Mouse (Mus musculus): ENCODE results near the gene Bglap2. TPM values are rescaled to one million over a fixed set of nuclear protein-coding genes. Genes with fewer than 3 reads are reported as not detected.

Bglap2 gene
- polyA plus RNA-seq, 1 experiment from 2014 or later = not detected

DNA sequence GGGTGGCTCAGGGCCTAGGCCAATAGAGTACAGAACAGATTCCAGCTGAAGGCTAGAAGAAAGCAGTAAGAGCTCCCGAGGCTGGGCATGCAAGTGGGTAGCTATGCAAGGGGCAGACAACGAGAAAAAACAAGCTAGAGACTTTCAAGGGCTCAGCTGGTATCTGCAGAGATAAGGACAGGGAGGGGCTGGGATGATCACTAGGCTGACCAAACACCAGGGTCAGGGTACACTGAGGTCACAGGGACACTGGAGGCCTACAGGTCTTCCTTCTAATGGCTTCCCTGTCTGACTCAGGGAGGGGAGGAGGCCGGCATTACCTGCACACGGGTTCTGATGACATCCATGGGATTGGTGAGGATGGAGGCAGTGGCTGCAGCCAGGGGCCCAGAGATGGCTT lies 37.2 kb upstream of the Bglap2 start:
- no peaks in the 10 kb centered on the region for H3K9me3 ChIP-seq (ENCODE audit: control insufficient read depth, low read length)
- no peak overlapping the region; the same call in 1 of the 2 replicates for H3K9ac ChIP-seq (ENCODE audit: low read length)
- ATAC-seq (ENCODE audit: insufficient read depth, low FRiP score, low TSS enrichment) (no peak), DNase-seq (ENCODE audit: low spot score) (no peak)
- H3K27ac ChIP-seq (ENCODE audit: low read depth, low read length) = no peak overlapping the region
- H3K27me3 ChIP-seq (ENCODE audit: control insufficient read depth, insufficient read depth, low read length) = no peaks in the 10 kb centered on the region
- no peaks in the 10 kb centered on the region for H3K4me1 ChIP-seq (ENCODE audit: control insufficient read depth, insufficient read depth, low read length)
- WGBS = 91% methylated on average over 4 of the region's 4 CpGs
- H3K36me3 ChIP-seq (ENCODE audit: control insufficient read depth, insufficient read depth, low read length) = peaks cover 14% of the 10 kb centered on the region
- no peak overlapping the region for H3K4me3 ChIP-seq (ENCODE audit: low read depth, low read length)
- H3K4me2 ChIP-seq (ENCODE audit: low read depth) = no peak overlapping the region

- Histone ChIP-seq H3K4me3 (ENCODE audit: low read depth, low read length) (no peak overlapping the region), H3K4me2 (ENCODE audit: low read depth) (no peak overlapping the region), H3K36me3 (ENCODE audit: control insufficient read depth, insufficient read depth, low read length) (peaks cover 7% of the 10 kb centered on the region), H3K4me1 (ENCODE audit: control insufficient read depth, insufficient read depth, low read length) (peaks cover 3% of the 10 kb centered on the region; the same call in 1 of the 2 replicates), H3K27me3 (ENCODE audit: control insufficient read depth, insufficient read depth, low read length) (no peaks in the 10 kb centered on the region), H3K27ac (ENCODE audit: low read depth, low read length) (no peak overlapping the region), H3K9ac (ENCODE audit: low read length) (no peak overlapping the region), H3K9me3 (ENCODE audit: control insufficient read depth, low read length) (no peaks in the 10 kb centered on the region)
- no peak for DNase-seq (ENCODE audit: low spot score)
- 87% methylated on average over 11 of the region's 11 CpGs for WGBS
- ATAC-seq (ENCODE audit: insufficient read depth, low FRiP score, low TSS enrichment) = no peak
These were observed 34.1 kb upstream of the Bglap2 start for GRCm38 (mm10) chr3:88412636-88413035.

DNA sequence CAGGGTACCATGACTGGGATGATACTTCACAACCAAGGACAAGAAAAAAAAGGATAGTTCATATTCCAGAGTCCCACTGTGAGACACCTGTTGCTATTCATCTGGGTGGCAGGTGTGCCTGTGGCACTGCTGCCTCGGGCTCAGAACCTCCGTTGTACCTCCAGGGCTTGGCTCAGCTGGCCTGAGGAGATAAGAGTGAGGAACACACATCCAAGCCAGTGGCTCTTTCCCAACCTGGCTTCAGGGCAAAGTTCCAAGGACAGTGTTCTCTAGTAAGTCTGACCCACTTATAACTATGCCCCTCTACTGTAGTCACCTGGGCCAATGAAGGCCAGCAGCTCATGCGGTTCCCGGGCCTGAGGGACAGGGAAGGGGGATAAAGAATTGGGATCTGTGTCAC lies 33.2 kb upstream of the Bglap2 start:
- peaks cover 3% of the 10 kb centered on the region; the same call in 1 of the 2 replicates for H3K4me1 ChIP-seq (ENCODE audit: control insufficient read depth, insufficient read depth, low read length)
- ATAC-seq (ENCODE audit: insufficient read depth, low FRiP score, low TSS enrichment) = no peak
- DNase-seq (ENCODE audit: low spot score) = no peak

DNA sequence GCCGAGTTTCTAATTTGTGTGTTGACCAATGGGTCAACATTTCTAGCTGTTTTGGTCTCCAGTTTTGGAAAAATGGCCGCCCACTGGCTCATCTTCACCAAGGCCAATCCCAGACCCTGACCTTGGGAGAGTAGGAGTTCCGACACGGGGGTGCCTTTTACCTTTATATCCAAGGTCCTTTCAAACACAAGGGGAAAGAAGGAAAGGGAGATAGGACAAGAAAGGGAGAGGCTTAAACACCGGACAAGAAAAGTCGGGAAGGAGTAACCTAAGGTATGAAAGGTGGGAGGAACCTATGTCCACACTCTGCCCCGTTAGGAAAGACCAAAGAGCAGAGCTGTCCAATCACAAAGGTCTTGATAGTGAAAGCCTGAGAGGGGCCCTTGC lies 32.1 kb upstream of the Bglap2 start:
- H3K4me1 ChIP-seq (ENCODE audit: control insufficient read depth, insufficient read depth, low read length) = peaks cover 3% of the 10 kb centered on the region; the same call in 1 of the 2 replicates
- 24% methylated on average over 7 of the region's 7 CpGs for WGBS
- H3K4me2 ChIP-seq (ENCODE audit: low read depth) = peak overlapping the region; percentile 70
- ATAC-seq (ENCODE audit: insufficient read depth, low FRiP score, low TSS enrichment) = no peak
- H3K27me3 ChIP-seq (ENCODE audit: control insufficient read depth, insufficient read depth, low read length) = no peaks in the 10 kb centered on the region
- no peak overlapping the region for H3K27ac ChIP-seq (ENCODE audit: low read depth, low read length)
- peak overlapping the region; percentile 60 for H3K4me3 ChIP-seq (ENCODE audit: low read depth, low read length)
- H3K9ac ChIP-seq (ENCODE audit: low read length) = no peak overlapping the region
- DNase-seq (ENCODE audit: low spot score) = no peak
- H3K9me3 ChIP-seq (ENCODE audit: control insufficient read depth, low read length) = no peaks in the 10 kb centered on the region
- peaks cover 4% of the 10 kb centered on the region; the same call in 1 of the 2 replicates for H3K36me3 ChIP-seq (ENCODE audit: control insufficient read depth, insufficient read depth, low read length)

More for the DNA sequence above, 33.2 kb upstream of the Bglap2 start:
- H3K27ac ChIP-seq (ENCODE audit: low read depth, low read length) = no peak overlapping the region
- no peaks in the 10 kb centered on the region for H3K9me3 ChIP-seq (ENCODE audit: control insufficient read depth, low read length)
- H3K4me2 ChIP-seq (ENCODE audit: low read depth) = no peak overlapping the region
- 86% methylated on average over 4 of the region's 4 CpGs for WGBS
- peaks cover 7% of the 10 kb centered on the region for H3K36me3 ChIP-seq (ENCODE audit: control insufficient read depth, insufficient read depth, low read length)
- no peak overlapping the region for H3K4me3 ChIP-seq (ENCODE audit: low read depth, low read length)
- H3K27me3 ChIP-seq (ENCODE audit: control insufficient read depth, insufficient read depth, low read length) = no peaks in the 10 kb centered on the region
- no peak overlapping the region for H3K9ac ChIP-seq (ENCODE audit: low read length)

- no peaks in the 10 kb centered on the region for H3K27me3 ChIP-seq (ENCODE audit: control insufficient read depth, insufficient read depth, low read length)
- H3K27ac ChIP-seq (ENCODE audit: low read depth, low read length) = peak within 1 kb of the TSS; percentile 81
- H3K4me1 ChIP-seq (ENCODE audit: control insufficient read depth, insufficient read depth, low read length) = peaks cover 3% of the 10 kb centered on the region; the same call in 1 of the 2 replicates
- no peaks in the 10 kb centered on the region for H3K9me3 ChIP-seq (ENCODE audit: control insufficient read depth, low read length)
- H3K9ac ChIP-seq (ENCODE audit: low read length) = peak within 1 kb of the TSS; percentile 84
- peak; percentile 90 for ATAC-seq (ENCODE audit: insufficient read depth, low FRiP score, low TSS enrichment)
- DNase-seq (ENCODE audit: low spot score) = peak; percentile 92
- peak within 1 kb of the TSS; percentile 60 for H3K4me3 ChIP-seq (ENCODE audit: low read depth, low read length)
- peak within 1 kb of the TSS; percentile 70 for H3K4me2 ChIP-seq (ENCODE audit: low read depth)
- peaks cover 2% of the 10 kb centered on the region; the same call in 1 of the 2 replicates for H3K36me3 ChIP-seq (ENCODE audit: control insufficient read depth, insufficient read depth, low read length)
- under 1% methylated on average over 53 of the region's 54 CpGs for WGBS
These were observed 31.5 kb upstream of the Bglap2 start, which contains the start of gene Pmf1 for GRCm38 (mm10) chr3:88409741-88410644. TSS of gene Pmf1 (minus strand) at chr3:88410331.

DNA sequence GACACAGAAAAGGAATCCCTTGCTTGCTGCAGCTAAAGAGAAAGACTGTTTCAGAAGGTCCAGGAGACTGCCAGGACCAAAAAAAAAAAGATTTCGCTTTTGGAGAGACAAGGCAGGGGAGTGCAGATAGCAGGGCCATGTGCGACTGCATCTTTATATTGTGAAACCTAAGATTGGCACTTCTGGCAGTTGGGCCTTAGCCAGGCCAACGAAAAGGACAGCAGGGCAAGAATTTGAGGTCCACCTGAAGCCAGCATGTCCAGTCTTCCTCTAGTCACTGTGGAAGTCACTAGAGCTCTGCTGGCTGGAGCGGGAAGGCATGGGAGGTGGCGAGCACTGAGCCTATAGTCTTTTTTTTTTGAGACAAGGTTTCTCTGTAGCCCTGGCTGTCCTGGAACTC lies 30.5 kb upstream of the Bglap2 start:
- Histone ChIP-seq H3K9me3 (ENCODE audit: control insufficient read depth, low read length) (no peaks in the 10 kb centered on the region), H3K4me2 (ENCODE audit: low read depth) (peak overlapping the region; percentile 70), H3K27me3 (ENCODE audit: control insufficient read depth, insufficient read depth, low read length) (no peaks in the 10 kb centered on the region), H3K36me3 (ENCODE audit: control insufficient read depth, insufficient read depth, low read length) (no peaks in the 10 kb centered on the region; the same call in 1 of the 2 replicates), H3K4me3 (ENCODE audit: low read depth, low read length) (peak overlapping the region; percentile 60), H3K27ac (ENCODE audit: low read depth, low read length) (no peak overlapping the region), H3K9ac (ENCODE audit: low read length) (peak overlapping the region; percentile 84; the same call in 1 of the 2 replicates), H3K4me1 (ENCODE audit: control insufficient read depth, insufficient read depth, low read length) (peaks cover 3% of the 10 kb centered on the region; the same call in 1 of the 2 replicates)
- 73% methylated on average over 5 of the region's 5 CpGs for WGBS
- no peak for DNase-seq (ENCODE audit: low spot score)
- no peak for ATAC-seq (ENCODE audit: insufficient read depth, low FRiP score, low TSS enrichment)

DNA sequence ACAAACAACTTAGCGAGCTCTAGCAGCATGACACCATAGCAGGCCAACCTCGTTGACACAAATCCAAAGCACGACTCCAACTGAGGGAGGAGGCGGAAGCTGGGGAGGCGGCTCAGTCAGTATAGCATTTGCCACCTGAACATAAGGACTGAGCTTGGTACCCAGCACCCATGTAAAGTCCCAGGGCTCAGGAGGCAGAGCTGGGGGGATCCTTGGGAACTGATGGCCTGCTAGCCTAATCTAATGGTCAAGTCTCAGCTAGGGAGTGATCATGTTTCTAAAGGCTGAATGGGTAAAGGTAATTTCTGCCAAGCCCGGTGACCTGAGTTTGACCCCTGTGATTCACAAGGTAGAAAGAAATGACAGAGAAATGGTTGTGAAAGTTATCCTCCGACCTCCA lies 29.0 kb upstream of the Bglap2 start:
- Histone ChIP-seq H3K4me3 (ENCODE audit: low read depth, low read length) (no peak overlapping the region), H3K9me3 (ENCODE audit: control insufficient read depth, low read length) (no peaks in the 10 kb centered on the region), H3K4me2 (ENCODE audit: low read depth) (no peak overlapping the region), H3K9ac (ENCODE audit: low read length) (no peak overlapping the region), H3K27me3 (ENCODE audit: control insufficient read depth, insufficient read depth, low read length) (no peaks in the 10 kb centered on the region), H3K36me3 (ENCODE audit: control insufficient read depth, insufficient read depth, low read length) (no peaks in the 10 kb centered on the region; the same call in 1 of the 2 replicates), H3K27ac (ENCODE audit: low read depth, low read length) (no peak overlapping the region), H3K4me1 (ENCODE audit: control insufficient read depth, insufficient read depth, low read length) (peaks cover 3% of the 10 kb centered on the region; the same call in 1 of the 2 replicates)
- 54% methylated on average over 7 of the region's 7 CpGs for WGBS
- ATAC-seq (ENCODE audit: insufficient read depth, low FRiP score, low TSS enrichment) (no peak), DNase-seq (ENCODE audit: low spot score) (no peak)

DNA sequence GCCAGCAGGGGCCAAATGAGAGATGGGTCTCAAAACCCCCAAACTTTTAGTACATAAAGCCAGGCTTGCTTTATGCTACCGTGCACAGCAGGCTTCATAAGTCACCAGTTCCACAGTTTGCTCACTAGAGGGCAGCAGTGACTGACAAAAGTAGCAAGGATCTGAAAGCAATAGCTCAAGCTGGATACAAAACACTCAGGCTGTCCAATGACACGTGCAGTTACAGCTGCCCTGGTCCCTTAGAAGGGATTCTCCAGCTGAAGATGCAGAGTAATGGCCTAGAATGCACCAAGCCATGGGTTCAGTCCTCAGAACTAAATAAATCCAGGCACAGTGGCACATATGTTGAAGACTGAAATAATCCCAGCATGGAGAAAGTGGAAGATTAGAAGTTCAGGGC lies 28.6 kb upstream of the Bglap2 start:
- no peak overlapping the region for H3K4me2 ChIP-seq (ENCODE audit: low read depth)
- H3K9ac ChIP-seq (ENCODE audit: low read length) = no peak overlapping the region
- H3K27ac ChIP-seq (ENCODE audit: low read depth, low read length) = no peak overlapping the region
- peaks cover 2% of the 10 kb centered on the region; the same call in 1 of the 2 replicates for H3K36me3 ChIP-seq (ENCODE audit: control insufficient read depth, insufficient read depth, low read length)
- peaks cover 3% of the 10 kb centered on the region; the same call in 1 of the 2 replicates for H3K4me1 ChIP-seq (ENCODE audit: control insufficient read depth, insufficient read depth, low read length)
- no peak overlapping the region for H3K4me3 ChIP-seq (ENCODE audit: low read depth, low read length)
- 4% methylated on average over 2 of the region's 2 CpGs for WGBS
- H3K27me3 ChIP-seq (ENCODE audit: control insufficient read depth, insufficient read depth, low read length) = no peaks in the 10 kb centered on the region
- peak; percentile 78 for DNase-seq (ENCODE audit: low spot score)
- H3K9me3 ChIP-seq (ENCODE audit: control insufficient read depth, low read length) = no peaks in the 10 kb centered on the region
- no peak for ATAC-seq (ENCODE audit: insufficient read depth, low FRiP score, low TSS enrichment)

Data from neural tube, embryonic 11.5 days (tissue).